Mouse (Mus musculus): ENCODE results near the gene Pgap2.

GRCm38 (mm10) chr7:102282261-102282660 is 72.3 kb downstream of the Pgap2 start:
- TF ChIP-seq CTCF (conservative IDR thresholded peaks at IDR 0.05; ENCODE audit: low read length) = no peak
- no peak for TF ChIP-seq NANOG (IDR thresholded peaks at IDR 0.05; ENCODE audit: borderline replicate concordance, low read length)

Measured in E14TG2a.4 (cell line).